20 mouse cellular contexts compared by ENCODE assay signal in genomic region chr11:73258664-73259063, GRCm38 (mm10). TPM values are rescaled to one million over a fixed set of nuclear protein-coding genes. Genes with fewer than 3 reads are reported as not detected.
"Had no signal": no experiment of that assay in that cellular context is flagged by ENCODE, and none has a peak within 500 bp of the region (broad histone marks: within the 10 kb centered on the region; RNA-seq: fewer than 3 reads in every experiment).

No protein-coding gene starts in this region.

- DNase-seq: lung, adult 18-20 months; lung, embryonic 14.5 days; lung, postnatal 10 days; lung, postnatal 4 days; midbrain, embryonic 14.5 days; retina, postnatal 1 day; right cerebral cortex, adult 18-20 months; right cerebral cortex, postnatal 25 days; right cerebral cortex, postnatal 4 days; spleen, adult 18-20 months; thymus, adult 18-20 months; thymus, postnatal 14 days; thymus, postnatal 36 days had no signal

RNA-seq across cellular contexts. Expression of gene Trpv3, which starts 8.5 kb away (rescaled TPM):
- total RNA-seq: megakaryocyte, adult 5-6 weeks; megakaryocyte-erythroid progenitor cell, adult 5-6 weeks had no signal
- polyA plus RNA-seq: midbrain, embryonic 10.5 days had no signal

RNA-seq across cellular contexts. Expression of gene Trpv1, which starts 24.6 kb away (rescaled TPM):
- total RNA-seq: megakaryocyte, adult 5-6 weeks; megakaryocyte-erythroid progenitor cell, adult 5-6 weeks had no signal
- polyA plus RNA-seq: lung, embryonic 14.5 days; midbrain, embryonic 10.5 days; midbrain, embryonic 12.5 days; midbrain, embryonic 14.5 days; neural tube, embryonic 11.5 days; stomach, embryonic 16.5 days; thymus, postnatal 0 days had no signal
